Mouse (Mus musculus) kidney, adult 2 months (tissue): Measurements from ENCODE around the gene Dynll1. TPM values are rescaled to one million over a fixed set of nuclear protein-coding genes. Genes with fewer than 3 reads are reported as not detected.

ENCODE experiments used
- DNase-seq: peaks from one replicate; pipeline ENCODE4 v3.0.0; 2021
- H3K27ac ChIP-seq: fragments of 200-500 bp; 2 replicates; pipeline ENCODE4 v1.5.1; 2012; ENCODE audit warnings: low read depth, low read length, control low read depth, inconsistent platforms; ENCODE audit not compliant: insufficient read depth
- H3K27me3 ChIP-seq: fragments of 200-500 bp; replicated peaks from 2 replicates; pipeline ENCODE4 v1.6.1; 2012; ENCODE audit warnings: mild to moderate bottlenecking, moderate library complexity, low read length, inconsistent platforms; ENCODE audit not compliant: control insufficient read depth, insufficient read depth
- H3K36me3 ChIP-seq: fragments of 200-500 bp; 2 replicates; pipeline ENCODE4 v1.6.1; 2012; ENCODE audit warnings: mild to moderate bottlenecking, moderate library complexity, low read length, inconsistent platforms; ENCODE audit not compliant: control insufficient read depth, insufficient read depth
- H3K4me1 ChIP-seq: fragments of 200-500 bp; 2 replicates; pipeline ENCODE4 v1.6.1; 2011; ENCODE audit warnings: low read length; ENCODE audit not compliant: control insufficient read depth, insufficient read depth
- H3K4me3 ChIP-seq: fragments of 200-500 bp; 2 replicates; pipeline ENCODE4 v1.5.1; 2011; ENCODE audit warnings: mild to moderate bottlenecking, low read depth, low read length, control low read depth; ENCODE audit not compliant: insufficient read depth
- CTCF ChIP-seq: fragments of 200-500 bp; conservative IDR thresholded peaks from 2 replicates; pipeline ENCODE4 v1.5.1; 2011; ENCODE audit warnings: low read depth, mild to moderate bottlenecking, control low read depth, low read length, moderate library complexity, mixed read lengths; ENCODE audit not compliant: insufficient read depth, insufficient read length
- POLR2A ChIP-seq: fragments of 200-500 bp; IDR thresholded peaks from one replicate; pipeline ENCODE4 v1.6.1; 2011; ENCODE audit warnings: low read depth, low read length, control low read depth
- WGBS: fragments of 180-500 bp; shearing (Covaris S2); methylation state at CpG from one replicate; pipeline ENCODE4 v1.1.7; 2018; 5-methylcytosine and 5-hydroxymethylcytosine counted together
- polyA plus RNA-seq: library from polyadenylated mRNA; depleted of rRNA; stranded (reverse); fragments of >200 nt; gene quantifications from 2 replicates; pipeline ENCODE4 v1.2.3, GENCODE M21; 2012; rRNA removed

Gene Dynll1
- polyA plus RNA-seq, result 108 and 129 TPM in 2 replicates

- H3K27ac ChIP-seq, result peak within 1 kb of the TSS; percentile 70
- peaks cover 11% of the 10 kb centered on the region for H3K4me1 ChIP-seq
- TF ChIP-seq POLR2A, result peak; percentile 68
- no peak for TF ChIP-seq CTCF
- peaks cover 1% of the 10 kb centered on the region; the same call in 1 of the 2 replicates for H3K36me3 ChIP-seq
- H3K27me3 ChIP-seq, result no peaks in the 10 kb centered on the region
- DNase-seq, result peak; percentile 100
- under 1% methylated on average over 65 of the region's 66 CpGs for WGBS
- peak within 1 kb of the TSS; percentile 80 for H3K4me3 ChIP-seq
Observed at GRCm38 (mm10) chr5:115300792-115301614, at the start of gene Dynll1. Gene Dynll1 (minus strand): TSS chr5:115300999.

DNA sequence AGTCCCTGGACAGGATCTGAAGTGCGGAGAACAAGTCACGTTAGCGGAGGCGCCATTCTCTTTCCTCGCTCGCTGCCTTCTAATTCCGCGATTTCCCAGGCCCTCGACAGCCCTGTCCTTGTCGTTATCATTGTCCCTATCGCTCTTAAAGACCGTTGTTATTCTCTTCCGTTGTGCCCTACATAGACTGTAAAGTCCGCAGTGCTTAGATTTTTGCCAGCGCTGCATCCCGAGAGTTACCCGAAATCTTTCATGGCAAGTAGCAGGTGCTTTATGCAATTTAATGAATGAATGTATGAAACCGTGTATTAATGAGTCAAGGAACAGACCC lies 48.4 kb upstream of the Dynll1 start:
- Histone ChIP-seq H3K4me1 (peaks cover 6% of the 10 kb centered on the region; the same call in 1 of the 2 replicates), H3K27ac (peak overlapping the region; percentile 49; the same call in 1 of the 2 replicates), H3K4me3 (peak overlapping the region; percentile 71), H3K27me3 (no peaks in the 10 kb centered on the region), H3K36me3 (peaks cover 1% of the 10 kb centered on the region; the same call in 1 of the 2 replicates)
- DNase-seq, result no peak
- TF ChIP-seq POLR2A, result no peak
- TF ChIP-seq CTCF, result no peak
- WGBS, result under 1% methylated on average over 18 of the region's 18 CpGs

DNA sequence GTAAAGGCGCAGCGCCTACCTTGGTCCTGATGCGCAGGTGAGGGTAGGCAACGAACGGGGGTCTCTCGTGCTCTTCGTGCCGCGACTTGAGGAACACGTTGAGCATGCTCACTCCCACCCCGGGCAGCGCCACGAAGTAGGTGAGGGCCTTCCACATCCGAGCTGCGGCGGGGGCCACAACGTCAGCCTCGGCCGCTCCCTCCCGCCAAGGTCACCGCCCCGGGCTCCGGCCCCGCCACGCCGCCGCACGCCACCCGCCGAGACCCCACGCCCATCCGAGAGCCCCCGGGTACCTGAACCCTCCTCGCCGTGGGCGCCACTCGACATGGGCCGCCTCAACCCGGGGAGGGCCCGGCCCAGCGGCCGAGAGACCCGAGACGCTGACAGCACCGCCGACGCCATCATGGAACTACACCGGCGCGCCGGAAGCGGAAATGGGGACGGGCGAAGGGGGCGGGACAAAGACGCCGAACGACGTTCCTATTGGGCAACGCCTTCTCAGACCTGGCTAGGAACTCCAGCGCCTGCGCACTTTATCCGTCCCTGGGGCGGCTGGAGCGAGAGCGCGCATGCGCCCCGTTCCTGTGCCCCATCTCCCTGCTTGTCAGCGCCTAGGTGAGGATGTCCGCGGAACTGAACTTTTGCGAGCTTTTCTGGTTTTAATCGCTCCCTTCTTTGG lies 47.9 kb upstream of the Dynll1 start, which contains the start of gene Cox6a1:
Gene Cox6a1, minus strand, starts transcription at position 436 of the 679 bp plus-strand sequence.
- WGBS, result under 1% methylated on average over 74 of the region's 74 CpGs
- peaks cover 1% of the 10 kb centered on the region; the same call in 1 of the 2 replicates for H3K36me3 ChIP-seq

GRCm38 (mm10) chr5:115347564-115347963 lies 46.8 kb upstream of the Dynll1 start:
- peaks cover 6% of the 10 kb centered on the region; the same call in 1 of the 2 replicates for H3K4me1 ChIP-seq
- H3K27ac ChIP-seq, result no peak overlapping the region
- no peaks in the 10 kb centered on the region for H3K27me3 ChIP-seq
- peak; percentile 76 for TF ChIP-seq CTCF
- no peak for TF ChIP-seq POLR2A
- peaks cover 4% of the 10 kb centered on the region; the same call in 1 of the 2 replicates for H3K36me3 ChIP-seq
- peak overlapping the region; percentile 35 for H3K4me3 ChIP-seq
- 1% methylated on average over 5 of the region's 5 CpGs for WGBS
- DNase-seq, result peak; percentile 88

More for the DNA sequence above, 47.9 kb upstream of the Dynll1 start, which contains the start of gene Cox6a1:
- H3K27ac ChIP-seq, result peak within 1 kb of the TSS; percentile 88
- peak; percentile 34 for TF ChIP-seq POLR2A
- TF ChIP-seq CTCF, result no peak; the same call in 1 of the 2 replicates
- peak; percentile 99 for DNase-seq
- no peaks in the 10 kb centered on the region for H3K27me3 ChIP-seq
- H3K4me1 ChIP-seq, result peaks cover 6% of the 10 kb centered on the region; the same call in 1 of the 2 replicates
- H3K4me3 ChIP-seq, result peak within 1 kb of the TSS; percentile 99

- Histone ChIP-seq H3K36me3 (peaks cover 4% of the 10 kb centered on the region; the same call in 1 of the 2 replicates), H3K27me3 (no peaks in the 10 kb centered on the region), H3K4me1 (no peaks in the 10 kb centered on the region; the same call in 1 of the 2 replicates), H3K27ac (0 out of 2 replicates have a peak overlapping the region, but pooled peaks have one; percentile 1), H3K4me3 (peak overlapping the region; percentile 80)
- no peak for DNase-seq
- 7% methylated on average over 36 of the region's 36 CpGs for WGBS
- TF ChIP-seq POLR2A (no peak), CTCF (no peak)
Observed at GRCm38 (mm10) chr5:115341314-115342165, 40.7 kb upstream of the Dynll1 start.

- Histone ChIP-seq H3K4me3 (peak within 1 kb of the TSS; percentile 80), H3K27me3 (no peaks in the 10 kb centered on the region), H3K4me1 (no peaks in the 10 kb centered on the region; the same call in 1 of the 2 replicates), H3K27ac (peak within 1 kb of the TSS; percentile 61), H3K36me3 (peaks cover 4% of the 10 kb centered on the region; the same call in 1 of the 2 replicates)
- peak; percentile 93 for DNase-seq
- TF ChIP-seq POLR2A (peak; percentile 53), CTCF (no peak)
- under 1% methylated on average over 62 of the region's 62 CpGs for WGBS
Observed at GRCm38 (mm10) chr5:115340577-115341313, 39.9 kb upstream of the Dynll1 start, which contains the start of the genes Gatc and Triap1. Gene Gatc (minus strand): TSS chr5:115341178. Gene Triap1 (plus strand): TSS chr5:115341225.
